Mouse (Mus musculus) lung, embryonic 16.5 days (tissue): ENCODE measurements around the gene Slc17a7. TPM values are rescaled to one million over a fixed set of nuclear protein-coding genes. Genes with fewer than 3 reads are reported as not detected.

Experiments
- ATAC-seq: fragments of 200-750 bp; cut with Nextera tagmentation; 2 replicates; pipeline ENCODE4 v1.8.0; 2017; ENCODE audit warnings: low read depth, mild to moderate bottlenecking, moderate library complexity
- H3K27ac ChIP-seq: fragments of 300-500 bp; sonication (generic); 2 replicates; pipeline ENCODE4 v1.5.1; 2014; ENCODE audit warnings: mild to moderate bottlenecking, control low read depth, low read length
- H3K27me3 ChIP-seq: fragments of 300-500 bp; sonication (generic); 2 replicates; pipeline ENCODE4 v1.6.1; 2014; ENCODE audit warnings: low read depth, low read length, mixed read lengths; ENCODE audit not compliant: control insufficient read depth, insufficient read depth
- H3K36me3 ChIP-seq: fragments of 300-500 bp; sonication (generic); 2 replicates; pipeline ENCODE4 v1.6.1; 2014; ENCODE audit warnings: low read length; ENCODE audit not compliant: control insufficient read depth, insufficient read depth
- H3K4me1 ChIP-seq: fragments of 300-500 bp; sonication (generic); replicated peaks from 2 replicates; pipeline ENCODE4 v1.6.1; 2014; ENCODE audit warnings: low read length, mixed read lengths; ENCODE audit not compliant: control insufficient read depth, insufficient read depth
- H3K4me2 ChIP-seq: fragments of 300-500 bp; sonication (generic); 2 replicates; pipeline ENCODE4 v1.6.1; 2014; ENCODE audit warnings: low read depth, low read length, control low read depth
- H3K4me3 ChIP-seq: fragments of 300-500 bp; sonication (generic); 2 replicates; pipeline ENCODE4 v1.5.1; 2014; ENCODE audit warnings: mild to moderate bottlenecking, low read length, control low read depth
- H3K9ac ChIP-seq: fragments of 300-500 bp; sonication (generic); 2 replicates; pipeline ENCODE4 v1.6.1; 2014; ENCODE audit warnings: low read length, control low read depth
- H3K9me3 ChIP-seq: fragments of 300-500 bp; sonication (generic); 2 replicates; pipeline ENCODE4 v1.6.1; 2016; ENCODE audit warnings: low read length; ENCODE audit not compliant: control insufficient read depth
- WGBS: fragments of 180-500 bp; shearing (Covaris S2); extraction: QIAGEN DNeasy Blood & Tissue Kit; methylation state at CpG from one replicate; pipeline ENCODE4 v1.1.7; 2014; 5-methylcytosine and 5-hydroxymethylcytosine counted together
- polyA plus RNA-seq: library from polyadenylated mRNA; unstranded; fragments of >200 nt; fragmentation: Nextera tagmentation; extraction: Ambion mirVana; gene quantifications from 2 replicates; pipeline ENCODE4 v1.2.1, GENCODE M21; 2015

Gene Slc17a7
- polyA plus RNA-seq, 1 experiment from 2014 or later: 0.99 TPM

GRCm38 (mm10) chr7:45139904-45140723, 23.6 kb upstream of the Slc17a7 start:
- WGBS: 67% methylated on average over 8 of the region's 8 CpGs
- Histone ChIP-seq H3K9me3 (no peaks in the 10 kb centered on the region), H3K4me2 (no peak overlapping the region), H3K4me1 (no peaks in the 10 kb centered on the region; the same call in 1 of the 2 replicates), H3K27me3 (no peaks in the 10 kb centered on the region), H3K4me3 (no peak overlapping the region), H3K36me3 (peaks cover 3% of the 10 kb centered on the region; the same call in 1 of the 2 replicates), H3K9ac (no peak overlapping the region), H3K27ac (no peak overlapping the region)
- no peak for ATAC-seq

DNA sequence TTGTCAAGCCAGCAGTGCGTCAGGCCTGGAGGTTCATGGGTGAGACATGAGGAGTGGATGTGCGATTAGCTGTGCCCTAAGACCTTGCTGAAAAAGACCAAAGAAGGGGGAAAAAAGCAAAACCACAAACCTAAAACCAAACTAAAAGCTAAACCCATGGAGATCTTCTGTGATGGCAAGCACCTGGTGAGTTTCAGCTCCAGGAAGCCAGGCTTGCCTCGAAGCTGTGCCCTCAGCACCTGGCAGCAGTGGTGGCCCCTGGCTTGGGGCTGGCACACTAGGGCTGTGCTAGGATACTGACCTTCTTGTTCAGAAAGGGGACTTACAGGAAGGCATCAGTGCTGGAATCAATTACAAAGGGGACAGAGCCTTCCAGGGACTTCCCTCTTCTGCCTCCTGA, 22.4 kb upstream of the Slc17a7 start:
- Histone ChIP-seq H3K9me3 (no peaks in the 10 kb centered on the region), H3K9ac (no peak overlapping the region), H3K36me3 (peaks cover 5% of the 10 kb centered on the region; the same call in 1 of the 2 replicates), H3K4me1 (no peaks in the 10 kb centered on the region), H3K4me3 (no peak overlapping the region), H3K4me2 (no peak overlapping the region), H3K27me3 (no peaks in the 10 kb centered on the region), H3K27ac (no peak overlapping the region)
- 86% methylated on average over 3 of the region's 3 CpGs for WGBS
- ATAC-seq: no peak

DNA sequence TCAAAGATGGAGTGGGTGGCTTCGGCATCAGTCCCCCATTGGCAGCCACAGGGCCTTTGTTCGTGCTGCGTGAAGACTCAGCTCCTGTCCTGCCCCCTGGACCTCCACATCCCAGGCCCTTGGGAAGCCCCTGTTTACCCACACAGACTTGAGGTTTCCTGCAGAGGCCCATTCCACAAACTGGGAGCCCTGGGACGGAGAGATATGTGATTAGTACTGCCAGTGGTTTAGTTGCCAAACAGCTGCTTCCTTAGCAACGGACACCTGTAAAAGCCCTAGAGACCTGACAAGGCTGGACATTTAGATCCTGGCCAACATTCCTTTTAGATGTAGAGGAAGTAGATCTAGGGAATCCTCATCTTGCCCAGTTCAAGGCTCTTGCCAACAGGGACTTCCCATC, 21.8 kb upstream of the Slc17a7 start:
- Histone ChIP-seq H3K4me3 (no peak overlapping the region), H3K9me3 (no peaks in the 10 kb centered on the region), H3K36me3 (peaks cover 5% of the 10 kb centered on the region; the same call in 1 of the 2 replicates), H3K27me3 (no peaks in the 10 kb centered on the region), H3K9ac (no peak overlapping the region), H3K4me2 (no peak overlapping the region), H3K4me1 (no peaks in the 10 kb centered on the region), H3K27ac (no peak overlapping the region)
- no peak for ATAC-seq
- 85% methylated on average over 5 of the region's 5 CpGs for WGBS

- no peak for ATAC-seq
- WGBS: 83% methylated on average over 13 of the region's 13 CpGs
- Histone ChIP-seq H3K4me1 (no peaks in the 10 kb centered on the region; the same call in 1 of the 2 replicates), H3K4me3 (no peak overlapping the region), H3K9ac (no peak overlapping the region), H3K4me2 (no peak overlapping the region), H3K36me3 (peaks cover 5% of the 10 kb centered on the region; the same call in 1 of the 2 replicates), H3K9me3 (no peaks in the 10 kb centered on the region), H3K27ac (no peak overlapping the region), H3K27me3 (no peaks in the 10 kb centered on the region)
These were observed 19.2 kb upstream of the Slc17a7 start for GRCm38 (mm10) chr7:45144368-45145174.

GRCm38 (mm10) chr7:45145460-45145859, 18.3 kb upstream of the Slc17a7 start:
- H3K27ac ChIP-seq: no peak overlapping the region
- no peak overlapping the region for H3K4me3 ChIP-seq
- WGBS: 93% methylated on average over 8 of the region's 8 CpGs
- peaks cover 5% of the 10 kb centered on the region; the same call in 1 of the 2 replicates for H3K36me3 ChIP-seq
- H3K9ac ChIP-seq: no peak overlapping the region
- peaks cover 4% of the 10 kb centered on the region for H3K4me1 ChIP-seq
- no peak for ATAC-seq
- H3K9me3 ChIP-seq: no peaks in the 10 kb centered on the region
- H3K4me2 ChIP-seq: no peak overlapping the region
- H3K27me3 ChIP-seq: no peaks in the 10 kb centered on the region

GRCm38 (mm10) chr7:45147267-45147666, 16.5 kb upstream of the Slc17a7 start:
- Histone ChIP-seq H3K36me3 (peaks cover 5% of the 10 kb centered on the region; the same call in 1 of the 2 replicates), H3K4me3 (no peak overlapping the region), H3K4me2 (no peak overlapping the region), H3K27ac (no peak overlapping the region), H3K9me3 (no peaks in the 10 kb centered on the region), H3K27me3 (no peaks in the 10 kb centered on the region), H3K4me1 (peaks cover 13% of the 10 kb centered on the region), H3K9ac (no peak overlapping the region)
- WGBS: 87% methylated on average over 11 of the region's 11 CpGs
- ATAC-seq: no peak

DNA sequence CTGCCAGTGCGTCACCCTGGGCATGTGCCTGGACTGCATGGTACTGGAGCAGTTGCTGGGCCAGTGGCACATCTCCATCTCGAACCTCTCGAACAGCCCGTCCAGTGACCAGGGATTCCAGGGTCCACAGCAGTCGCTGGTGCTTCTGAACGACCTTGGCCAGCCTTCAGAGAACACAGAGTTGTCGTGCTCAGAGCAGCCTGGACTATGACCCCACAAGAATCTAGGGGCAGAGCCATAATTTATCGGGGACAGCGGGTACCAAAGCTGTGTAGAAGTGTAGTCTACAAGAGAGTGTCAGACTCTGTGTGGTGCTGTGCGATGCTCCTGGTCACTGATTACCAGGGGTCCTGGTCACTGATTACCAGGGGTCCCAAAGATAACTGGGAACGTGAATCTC, 15.8 kb upstream of the Slc17a7 start:
- WGBS: 80% methylated on average over 11 of the region's 11 CpGs
- Histone ChIP-seq H3K9me3 (no peaks in the 10 kb centered on the region), H3K36me3 (0 out of 2 replicates have a peak, but pooled peaks cover 2% of the 10 kb centered on the region), H3K27me3 (no peaks in the 10 kb centered on the region), H3K4me2 (no peak overlapping the region), H3K27ac (no peak overlapping the region), H3K4me3 (no peak overlapping the region), H3K4me1 (peaks cover 13% of the 10 kb centered on the region), H3K9ac (no peak overlapping the region)
- ATAC-seq: no peak

- Histone ChIP-seq H3K27ac (0 out of 2 replicates have a peak overlapping the region, but pooled peaks have one; percentile 19), H3K36me3 (0 out of 2 replicates have a peak, but pooled peaks cover 2% of the 10 kb centered on the region), H3K4me3 (no peak overlapping the region), H3K4me2 (no peak overlapping the region), H3K9ac (peak overlapping the region; percentile 17; the same call in 1 of the 2 replicates), H3K27me3 (no peaks in the 10 kb centered on the region), H3K9me3 (no peaks in the 10 kb centered on the region), H3K4me1 (peaks cover 18% of the 10 kb centered on the region)
- 39% methylated on average over 4 of the region's 4 CpGs for WGBS
- no peak for ATAC-seq
These were observed 15.1 kb upstream of the Slc17a7 start for GRCm38 (mm10) chr7:45148534-45149098.

GRCm38 (mm10) chr7:45149545-45149944, 14.2 kb upstream of the Slc17a7 start:
- no peaks in the 10 kb centered on the region for H3K9me3 ChIP-seq
- H3K4me1 ChIP-seq: peaks cover 18% of the 10 kb centered on the region
- peak overlapping the region; percentile 17; the same call in 1 of the 2 replicates for H3K27ac ChIP-seq
- H3K4me3 ChIP-seq: no peak overlapping the region
- H3K4me2 ChIP-seq: no peak overlapping the region
- H3K36me3 ChIP-seq: 0 out of 2 replicates have a peak, but pooled peaks cover 2% of the 10 kb centered on the region
- WGBS: 45% methylated on average over 6 of the region's 6 CpGs
- H3K9ac ChIP-seq: no peak overlapping the region
- H3K27me3 ChIP-seq: no peaks in the 10 kb centered on the region
- peak; percentile 22 for ATAC-seq
